Mouse (Mus musculus) liver, embryonic 12.5 days (tissue): ENCODE measurements around the gene Gpr135. TPM values are rescaled to one million over a fixed set of nuclear protein-coding genes. Genes with fewer than 3 reads are reported as not detected.

Source experiments
- ATAC-seq: fragments of 200-750 bp; cut with Nextera tagmentation; 2 replicates; pipeline ENCODE4 v1.8.0; 2017; ENCODE audit warnings: moderate number of reproducible peaks, mild to moderate bottlenecking, moderate library complexity
- H3K27ac ChIP-seq: fragments of 300-500 bp; sonication (generic); 2 replicates; pipeline ENCODE4 v1.5.1; 2016; ENCODE audit warnings: mild to moderate bottlenecking
- H3K27me3 ChIP-seq: fragments of 300-500 bp; sonication (generic); replicated peaks from 2 replicates; pipeline ENCODE4 v1.6.1; 2016; ENCODE audit warnings: mild to moderate bottlenecking, moderate library complexity
- H3K36me3 ChIP-seq: fragments of 300-500 bp; sonication (generic); 2 replicates; pipeline ENCODE4 v1.6.1; 2016; ENCODE audit warnings: mild to moderate bottlenecking, moderate library complexity
- H3K4me1 ChIP-seq: fragments of 300-500 bp; sonication (generic); 2 replicates; pipeline ENCODE4 v1.6.1; 2016
- H3K4me2 ChIP-seq: fragments of 300-500 bp; sonication (generic); 2 replicates; pipeline ENCODE4 v1.6.1; 2016; ENCODE audit warnings: mild to moderate bottlenecking, moderate library complexity
- H3K4me3 ChIP-seq: fragments of 300-500 bp; sonication (generic); 2 replicates; pipeline ENCODE4 v1.5.1; 2016; ENCODE audit warnings: mild to moderate bottlenecking, moderate library complexity
- H3K9ac ChIP-seq: fragments of 300-500 bp; sonication (generic); 2 replicates; pipeline ENCODE4 v1.6.1; 2016; ENCODE audit warnings: mild to moderate bottlenecking, moderate library complexity
- H3K9me3 ChIP-seq: fragments of 300-500 bp; sonication (generic); replicated peaks from 2 replicates; pipeline ENCODE4 v1.6.1; 2016; ENCODE audit warnings: mild to moderate bottlenecking, moderate library complexity
- WGBS: fragments of 180-500 bp; shearing (Covaris S2); methylation state at CpG from one replicate; pipeline ENCODE4 v1.1.7; 2016; ENCODE audit not compliant: insufficient replicate concordance; 5-methylcytosine and 5-hydroxymethylcytosine counted together
- polyA plus RNA-seq: library from polyadenylated mRNA; unstranded; fragments of >200 nt; fragmentation: Nextera tagmentation; extraction: Ambion mirVana; gene quantifications from 2 replicates; pipeline ENCODE4 v1.2.1, GENCODE M21; 2016

Gpr135 gene
- polyA plus RNA-seq, 1 experiment from 2014 or later: 0.25 TPM

GRCm38 (mm10) chr12:72085024-72085328 lies 14.1 kb upstream of the Gpr135 start:
- peak overlapping the region; percentile 74 for H3K4me3 ChIP-seq
- H3K27ac ChIP-seq: peak overlapping the region; percentile 78
- no peaks in the 10 kb centered on the region for H3K36me3 ChIP-seq
- peak; percentile 3 for ATAC-seq
- peak overlapping the region; percentile 95 for H3K4me2 ChIP-seq
- WGBS: under 1% methylated on average over 31 of the region's 31 CpGs
- H3K27me3 ChIP-seq: peaks cover 31% of the 10 kb centered on the region
- no peaks in the 10 kb centered on the region for H3K9me3 ChIP-seq
- peak overlapping the region; percentile 68 for H3K9ac ChIP-seq
- peaks cover 39% of the 10 kb centered on the region for H3K4me1 ChIP-seq

GRCm38 (mm10) chr12:72084261-72085023 lies 13.5 kb upstream of the Gpr135 start:
- Histone ChIP-seq H3K27ac (peak overlapping the region; percentile 78), H3K4me3 (peak overlapping the region; percentile 74), H3K4me1 (peaks cover 39% of the 10 kb centered on the region), H3K4me2 (peak overlapping the region; percentile 95), H3K27me3 (peaks cover 31% of the 10 kb centered on the region), H3K36me3 (no peaks in the 10 kb centered on the region), H3K9me3 (no peaks in the 10 kb centered on the region), H3K9ac (peak overlapping the region; percentile 68)
- WGBS: 6% methylated on average over 46 of the region's 46 CpGs
- ATAC-seq: 0 out of 2 replicates have a peak, but pooled peaks have one; percentile 3

- 61% methylated on average over 9 of the region's 9 CpGs for WGBS
- no peak for ATAC-seq
- H3K4me2 ChIP-seq: no peak overlapping the region
These were observed 12.3 kb upstream of the Gpr135 start for GRCm38 (mm10) chr12:72083265-72083664.

GRCm38 (mm10) chr12:72082370-72082769 lies 11.4 kb upstream of the Gpr135 start:
- Histone ChIP-seq H3K27ac (no peak overlapping the region), H3K4me3 (peak overlapping the region; percentile 15; the same call in 1 of the 2 replicates), H3K36me3 (no peaks in the 10 kb centered on the region), H3K4me2 (peak overlapping the region; percentile 55), H3K4me1 (peaks cover 30% of the 10 kb centered on the region), H3K27me3 (peaks cover 31% of the 10 kb centered on the region), H3K9me3 (no peaks in the 10 kb centered on the region), H3K9ac (no peak overlapping the region)
- 26% methylated on average over 18 of the region's 18 CpGs for WGBS
- ATAC-seq: no peak

More at GRCm38 (mm10) chr12:72083265-72083664, 12.3 kb upstream of the Gpr135 start:
- Histone ChIP-seq H3K27me3 (peaks cover 31% of the 10 kb centered on the region), H3K27ac (no peak overlapping the region), H3K36me3 (no peaks in the 10 kb centered on the region), H3K4me1 (peaks cover 39% of the 10 kb centered on the region), H3K9me3 (no peaks in the 10 kb centered on the region), H3K9ac (no peak overlapping the region), H3K4me3 (no peak overlapping the region)

- H3K9me3 ChIP-seq: no peaks in the 10 kb centered on the region
- H3K27me3 ChIP-seq: peaks cover 31% of the 10 kb centered on the region
- H3K36me3 ChIP-seq: no peaks in the 10 kb centered on the region
- no peak overlapping the region for H3K9ac ChIP-seq
- H3K27ac ChIP-seq: no peak overlapping the region
- peaks cover 27% of the 10 kb centered on the region for H3K4me1 ChIP-seq
- WGBS: 45% methylated on average over 3 of the region's 3 CpGs
- ATAC-seq: no peak
- H3K4me3 ChIP-seq: no peak overlapping the region
- H3K4me2 ChIP-seq: peak overlapping the region; percentile 55
These were observed 11.0 kb upstream of the Gpr135 start for GRCm38 (mm10) chr12:72081961-72082360.

GRCm38 (mm10) chr12:72078248-72078647 lies 7.3 kb upstream of the Gpr135 start:
- Histone ChIP-seq H3K4me1 (peaks cover 7% of the 10 kb centered on the region), H3K27me3 (peaks cover 16% of the 10 kb centered on the region), H3K27ac (no peak overlapping the region), H3K4me2 (no peak overlapping the region), H3K36me3 (peaks cover 9% of the 10 kb centered on the region), H3K9ac (no peak overlapping the region), H3K9me3 (no peaks in the 10 kb centered on the region), H3K4me3 (no peak overlapping the region)
- no peak for ATAC-seq
- WGBS: 70% methylated on average over 3 of the region's 3 CpGs

GRCm38 (mm10) chr12:72069626-72070326 lies 1.1 kb downstream of the Gpr135 start:
- 6% methylated on average over 40 of the region's 40 CpGs for WGBS
- Histone ChIP-seq H3K36me3 (peaks cover 6% of the 10 kb centered on the region), H3K9me3 (no peaks in the 10 kb centered on the region), H3K4me1 (peaks cover 16% of the 10 kb centered on the region), H3K27ac (no peak overlapping the region), H3K4me2 (peak overlapping the region; percentile 91), H3K4me3 (peak overlapping the region; percentile 61), H3K27me3 (peaks cover 58% of the 10 kb centered on the region), H3K9ac (no peak overlapping the region)
- ATAC-seq: peak; percentile 27

- no peak for ATAC-seq
- Histone ChIP-seq H3K4me1 (no peaks in the 10 kb centered on the region), H3K9me3 (no peaks in the 10 kb centered on the region), H3K4me2 (no peak overlapping the region), H3K9ac (no peak overlapping the region), H3K36me3 (no peaks in the 10 kb centered on the region), H3K27ac (no peak overlapping the region), H3K27me3 (peaks cover 5% of the 10 kb centered on the region; the same call in 1 of the 2 replicates), H3K4me3 (no peak overlapping the region)
- 54% methylated on average over 1 of the region's 1 CpGs for WGBS
These were observed 13.1 kb downstream of the Gpr135 start for GRCm38 (mm10) chr12:72057780-72058179.

GRCm38 (mm10) chr12:72053851-72054250 lies 17.1 kb downstream of the Gpr135 start:
- Histone ChIP-seq H3K9ac (no peak overlapping the region), H3K4me3 (no peak overlapping the region), H3K4me1 (no peaks in the 10 kb centered on the region), H3K27ac (no peak overlapping the region), H3K36me3 (no peaks in the 10 kb centered on the region), H3K4me2 (no peak overlapping the region), H3K9me3 (no peaks in the 10 kb centered on the region), H3K27me3 (no peaks in the 10 kb centered on the region; the same call in 1 of the 2 replicates)
- 41% methylated on average over 6 of the region's 6 CpGs for WGBS
- no peak for ATAC-seq

GRCm38 (mm10) chr12:72053303-72053702 lies 17.6 kb downstream of the Gpr135 start:
- Histone ChIP-seq H3K9me3 (no peaks in the 10 kb centered on the region), H3K36me3 (no peaks in the 10 kb centered on the region), H3K4me2 (no peak overlapping the region), H3K4me1 (no peaks in the 10 kb centered on the region), H3K27me3 (no peaks in the 10 kb centered on the region; the same call in 1 of the 2 replicates), H3K4me3 (no peak overlapping the region), H3K9ac (no peak overlapping the region), H3K27ac (no peak overlapping the region)
- WGBS: 34% methylated on average over 6 of the region's 6 CpGs
- no peak for ATAC-seq

GRCm38 (mm10) chr12:72052571-72052970 lies 18.4 kb downstream of the Gpr135 start:
- WGBS: 61% methylated on average over 6 of the region's 6 CpGs
- no peak for ATAC-seq
- Histone ChIP-seq H3K9ac (no peak overlapping the region), H3K27me3 (no peaks in the 10 kb centered on the region; the same call in 1 of the 2 replicates), H3K4me2 (no peak overlapping the region), H3K4me1 (no peaks in the 10 kb centered on the region), H3K36me3 (no peaks in the 10 kb centered on the region), H3K9me3 (no peaks in the 10 kb centered on the region), H3K27ac (no peak overlapping the region), H3K4me3 (no peak overlapping the region)

- Histone ChIP-seq H3K9ac (no peak overlapping the region), H3K4me3 (no peak overlapping the region), H3K27me3 (no peaks in the 10 kb centered on the region), H3K9me3 (no peaks in the 10 kb centered on the region), H3K4me1 (no peaks in the 10 kb centered on the region), H3K27ac (no peak overlapping the region), H3K36me3 (no peaks in the 10 kb centered on the region), H3K4me2 (no peak overlapping the region)
- no peak for ATAC-seq
- WGBS: 66% methylated on average over 4 of the region's 4 CpGs
These were observed 20.1 kb downstream of the Gpr135 start for GRCm38 (mm10) chr12:72050821-72051220.
